Mouse (Mus musculus) embryonic fibroblast, embryonic 13.5 days (primary cell): ENCODE measurements around the gene Pin4. TPM values are rescaled to one million over a fixed set of nuclear protein-coding genes. Genes with fewer than 3 reads are reported as not detected.

ENCODE experiments used
- H3K27ac ChIP-seq: 2 replicates; pipeline ENCODE4 v1.5.1; 2012; ENCODE audit warnings: low read length, control low read depth, inconsistent platforms; ENCODE audit not compliant: insufficient read depth
- H3K4me1 ChIP-seq: 2 replicates; pipeline ENCODE4 v1.6.1; 2011; ENCODE audit warnings: low read length; ENCODE audit not compliant: control insufficient read depth, insufficient read depth
- H3K4me3 ChIP-seq: 2 replicates; pipeline ENCODE4 v1.5.1; 2011; ENCODE audit warnings: mild to moderate bottlenecking, control low read depth, low read length; ENCODE audit not compliant: insufficient read depth
- CTCF ChIP-seq: IDR thresholded peaks from 2 replicates; pipeline ENCODE4 v1.5.1; 2011; ENCODE audit warnings: mild to moderate bottlenecking, control low read depth, low read length, moderate library complexity, borderline replicate concordance; ENCODE audit not compliant: insufficient read depth
- POLR2A ChIP-seq: IDR thresholded peaks from 2 replicates; pipeline ENCODE4 v1.6.1; 2011; ENCODE audit warnings: low read depth, mild to moderate bottlenecking, control low read depth, low read length, moderate library complexity
- polyA plus RNA-seq: library from polyadenylated mRNA; stranded (reverse); fragments of >200 nt; gene quantifications from 2 replicates; pipeline ENCODE4 v1.2.4, GENCODE M21; 2011; ENCODE audit warnings: low read depth; ENCODE audit not compliant: missing spikeins, insufficient read length

The Pin4 gene
- polyA plus RNA-seq, 1 experiment: 54.2 TPM

GRCm38 (mm10) chrX:102141157-102141556, 21.9 kb downstream of the Pin4 start:
- Histone ChIP-seq H3K27ac (no peak overlapping the region), H3K4me1 (no peaks in the 10 kb centered on the region), H3K4me3 (no peak overlapping the region)
- TF ChIP-seq CTCF: no peak
- no peak for TF ChIP-seq POLR2A

GRCm38 (mm10) chrX:102156618-102157422, 37.6 kb downstream of the Pin4 start, which contains the start of gene Ercc6l:
Ercc6l (minus strand) TSS chrX:102157091.
- Histone ChIP-seq H3K4me3 (peak within 1 kb of the TSS; percentile 94), H3K4me1 (no peaks in the 10 kb centered on the region), H3K27ac (peak within 1 kb of the TSS; percentile 83)
- TF ChIP-seq POLR2A (peak; percentile 74), CTCF (no peak)

GRCm38 (mm10) chrX:102157423-102157791, 38.2 kb downstream of the Pin4 start:
- Histone ChIP-seq H3K27ac (peak overlapping the region; percentile 80), H3K4me3 (peak overlapping the region; percentile 36), H3K4me1 (no peaks in the 10 kb centered on the region)
- TF ChIP-seq CTCF: no peak
- TF ChIP-seq POLR2A: no peak

GRCm38 (mm10) chrX:102159778-102160177, 40.5 kb downstream of the Pin4 start:
- no peak overlapping the region for H3K27ac ChIP-seq
- TF ChIP-seq POLR2A: no peak
- no peak for TF ChIP-seq CTCF
- no peaks in the 10 kb centered on the region for H3K4me1 ChIP-seq
- no peak overlapping the region for H3K4me3 ChIP-seq

- Histone ChIP-seq H3K4me3 (no peak overlapping the region), H3K27ac (no peak overlapping the region), H3K4me1 (no peaks in the 10 kb centered on the region)
- TF ChIP-seq POLR2A (no peak), CTCF (no peak)
Measured at GRCm38 (mm10) chrX:102160528-102160927, 41.3 kb downstream of the Pin4 start.

GRCm38 (mm10) chrX:102163096-102163495, 43.8 kb downstream of the Pin4 start:
- 0 out of 2 replicates have a peak, but pooled peaks cover 4% of the 10 kb centered on the region for H3K4me1 ChIP-seq
- H3K27ac ChIP-seq: no peak overlapping the region
- H3K4me3 ChIP-seq: no peak overlapping the region
- TF ChIP-seq CTCF (no peak), POLR2A (no peak)

- H3K4me1 ChIP-seq: 0 out of 2 replicates have a peak, but pooled peaks cover 4% of the 10 kb centered on the region
- TF ChIP-seq CTCF (no peak), POLR2A (no peak)
- no peak overlapping the region for H3K27ac ChIP-seq
- no peak overlapping the region for H3K4me3 ChIP-seq
Measured at GRCm38 (mm10) chrX:102163529-102163928, 44.3 kb downstream of the Pin4 start.

- TF ChIP-seq CTCF (no peak), POLR2A (no peak)
- peak overlapping the region; percentile 39; the same call in 1 of the 2 replicates for H3K27ac ChIP-seq
- H3K4me1 ChIP-seq: 0 out of 2 replicates have a peak, but pooled peaks cover 4% of the 10 kb centered on the region
- H3K4me3 ChIP-seq: no peak overlapping the region
Measured at GRCm38 (mm10) chrX:102166521-102166920, 47.3 kb downstream of the Pin4 start.

- TF ChIP-seq POLR2A (no peak), CTCF (no peak)
- Histone ChIP-seq H3K27ac (peak overlapping the region; percentile 39; the same call in 1 of the 2 replicates), H3K4me3 (no peak overlapping the region), H3K4me1 (0 out of 2 replicates have a peak, but pooled peaks cover 4% of the 10 kb centered on the region)
Measured at GRCm38 (mm10) chrX:102166986-102167385, 47.7 kb downstream of the Pin4 start.

GRCm38 (mm10) chrX:102169724-102170123, 50.5 kb downstream of the Pin4 start:
- no peak overlapping the region for H3K27ac ChIP-seq
- 0 out of 2 replicates have a peak, but pooled peaks cover 4% of the 10 kb centered on the region for H3K4me1 ChIP-seq
- H3K4me3 ChIP-seq: no peak overlapping the region
- TF ChIP-seq CTCF: no peak
- TF ChIP-seq POLR2A: no peak
